Mouse (Mus musculus) embryonic facial prominence, embryonic 13.5 days (tissue): ENCODE data around the gene Bcl3. TPM values are rescaled to one million over a fixed set of nuclear protein-coding genes. Genes with fewer than 3 reads are reported as not detected.
A peak's percentile ranks its signal among the peaks of the same experiment; 100 is the strongest.

Source experiments
- ATAC-seq: fragments of 200-750 bp; cut with Nextera tagmentation; 2 replicates; pipeline ENCODE4 v1.8.0; 2017; ENCODE audit warnings: low read depth; ENCODE audit not compliant: insufficient number of reproducible peaks, insufficient read depth, low FRiP score, low TSS enrichment
- H3K27ac ChIP-seq: fragments of 300-500 bp; sonication (generic); 2 replicates; pipeline ENCODE4 v1.5.1; 2015; ENCODE audit warnings: moderate library complexity, mild to moderate bottlenecking, inconsistent platforms
- H3K27me3 ChIP-seq: fragments of 300-500 bp; sonication (generic); 2 replicates; pipeline ENCODE4 v1.6.1; 2015; ENCODE audit warnings: mild to moderate bottlenecking, inconsistent platforms
- H3K36me3 ChIP-seq: fragments of 300-500 bp; sonication (generic); 2 replicates; pipeline ENCODE4 v1.6.1; 2015; ENCODE audit warnings: mild to moderate bottlenecking, inconsistent platforms
- H3K4me1 ChIP-seq: fragments of 300-500 bp; sonication (generic); 2 replicates; pipeline ENCODE4 v1.6.1; 2015; ENCODE audit warnings: inconsistent platforms
- H3K4me2 ChIP-seq: fragments of 300-500 bp; sonication (generic); 2 replicates; pipeline ENCODE4 v1.6.1; 2015; ENCODE audit warnings: moderate library complexity, mild to moderate bottlenecking, inconsistent platforms
- H3K4me3 ChIP-seq: fragments of 300-500 bp; sonication (generic); 2 replicates; pipeline ENCODE4 v1.5.1; 2015; ENCODE audit warnings: mild to moderate bottlenecking, inconsistent platforms
- H3K9ac ChIP-seq: fragments of 300-500 bp; sonication (generic); 2 replicates; pipeline ENCODE4 v1.6.1; 2015; ENCODE audit warnings: mild to moderate bottlenecking, inconsistent platforms
- H3K9me3 ChIP-seq: fragments of 300-500 bp; sonication (generic); 2 replicates; pipeline ENCODE4 v1.6.1; 2016; ENCODE audit warnings: inconsistent platforms
- WGBS: fragments of 180-500 bp; shearing (Covaris S2); methylation state at CpG from one replicate; pipeline ENCODE4 v1.1.7; 2015; ENCODE audit warnings: mixed read lengths; 5-methylcytosine and 5-hydroxymethylcytosine counted together
- polyA plus RNA-seq: library from polyadenylated mRNA; unstranded; fragments of >200 nt; fragmentation: Nextera tagmentation; extraction: Ambion mirVana; gene quantifications from 2 replicates; pipeline ENCODE4 v1.2.1, GENCODE M21; 2015

The Bcl3 gene
- polyA plus RNA-seq, 1 experiment from 2014 or later = 2.2 TPM

- H3K27me3 ChIP-seq = no peaks in the 10 kb centered on the region
- WGBS = 91% methylated on average over 7 of the region's 7 CpGs
- peaks cover 4% of the 10 kb centered on the region for H3K4me1 ChIP-seq
- H3K9ac ChIP-seq = no peak overlapping the region
- H3K36me3 ChIP-seq = no peaks in the 10 kb centered on the region
- no peak overlapping the region for H3K4me3 ChIP-seq
- no peak overlapping the region for H3K27ac ChIP-seq
- H3K9me3 ChIP-seq = no peaks in the 10 kb centered on the region
- H3K4me2 ChIP-seq = no peak overlapping the region
- ATAC-seq = no peak
Observed at GRCm38 (mm10) chr7:19781741-19782140, 40.8 kb downstream of the Bcl3 start.

GRCm38 (mm10) chr7:19779903-19780302, 42.7 kb downstream of the Bcl3 start:
- ATAC-seq = no peak
- Histone ChIP-seq H3K9ac (no peak overlapping the region), H3K27me3 (no peaks in the 10 kb centered on the region), H3K36me3 (no peaks in the 10 kb centered on the region), H3K4me1 (no peaks in the 10 kb centered on the region), H3K4me2 (no peak overlapping the region), H3K4me3 (no peak overlapping the region), H3K27ac (no peak overlapping the region), H3K9me3 (no peaks in the 10 kb centered on the region)
- WGBS = 77% methylated on average over 4 of the region's 4 CpGs

GRCm38 (mm10) chr7:19778645-19779044, 43.9 kb downstream of the Bcl3 start:
- no peaks in the 10 kb centered on the region for H3K36me3 ChIP-seq
- no peak for ATAC-seq
- H3K4me2 ChIP-seq = no peak overlapping the region
- H3K4me3 ChIP-seq = no peak overlapping the region
- H3K27me3 ChIP-seq = no peaks in the 10 kb centered on the region
- H3K4me1 ChIP-seq = no peaks in the 10 kb centered on the region
- no peaks in the 10 kb centered on the region for H3K9me3 ChIP-seq
- 77% methylated on average over 8 of the region's 8 CpGs for WGBS
- H3K27ac ChIP-seq = no peak overlapping the region
- H3K9ac ChIP-seq = no peak overlapping the region

GRCm38 (mm10) chr7:19777049-19777723, 45.4 kb downstream of the Bcl3 start:
- ATAC-seq = no peak
- H3K9ac ChIP-seq = no peak overlapping the region
- no peaks in the 10 kb centered on the region for H3K27me3 ChIP-seq
- H3K27ac ChIP-seq = no peak overlapping the region
- no peak overlapping the region for H3K4me3 ChIP-seq
- WGBS = 90% methylated on average over 11 of the region's 11 CpGs
- no peak overlapping the region for H3K4me2 ChIP-seq
- no peaks in the 10 kb centered on the region for H3K9me3 ChIP-seq
- H3K36me3 ChIP-seq = no peaks in the 10 kb centered on the region
- no peaks in the 10 kb centered on the region for H3K4me1 ChIP-seq

GRCm38 (mm10) chr7:19771682-19772081, 50.9 kb downstream of the Bcl3 start:
- no peak overlapping the region for H3K4me3 ChIP-seq
- H3K27ac ChIP-seq = no peak overlapping the region
- peak overlapping the region; percentile 84 for H3K4me2 ChIP-seq
- no peaks in the 10 kb centered on the region for H3K9me3 ChIP-seq
- H3K9ac ChIP-seq = no peak overlapping the region
- no peak for ATAC-seq
- WGBS = 65% methylated on average over 4 of the region's 4 CpGs
- H3K4me1 ChIP-seq = peaks cover 33% of the 10 kb centered on the region
- peaks cover 6% of the 10 kb centered on the region for H3K27me3 ChIP-seq
- H3K36me3 ChIP-seq = peaks cover 6% of the 10 kb centered on the region; the same call in 1 of the 2 replicates

- Histone ChIP-seq H3K36me3 (peaks cover 11% of the 10 kb centered on the region), H3K4me3 (peak within 1 kb of the TSS; percentile 54), H3K27me3 (peaks cover 6% of the 10 kb centered on the region), H3K9ac (peak within 1 kb of the TSS; percentile 75), H3K27ac (peak within 1 kb of the TSS; percentile 77), H3K9me3 (no peaks in the 10 kb centered on the region), H3K4me1 (peaks cover 33% of the 10 kb centered on the region), H3K4me2 (peak within 1 kb of the TSS; percentile 84)
- under 1% methylated on average over 9 of the region's 9 CpGs for WGBS
- ATAC-seq = peak; percentile 28; the same call in 1 of the 2 replicates
Observed at GRCm38 (mm10) chr7:19770984-19771391, 51.6 kb downstream of the Bcl3 start, which contains the start of gene Bcam. Gene Bcam (minus strand): TSS chr7:19771016.

GRCm38 (mm10) chr7:19770375-19770754, 52.2 kb downstream of the Bcl3 start:
- peak overlapping the region; percentile 54 for H3K4me3 ChIP-seq
- H3K27ac ChIP-seq = peak overlapping the region; percentile 77
- peaks cover 16% of the 10 kb centered on the region for H3K36me3 ChIP-seq
- H3K9ac ChIP-seq = peak overlapping the region; percentile 75
- peak overlapping the region; percentile 84 for H3K4me2 ChIP-seq
- under 1% methylated on average over 27 of the region's 28 CpGs for whole genome bisulfite sequencing
- H3K9me3 ChIP-seq = no peaks in the 10 kb centered on the region
- peak; percentile 68 for ATAC-seq
- H3K4me1 ChIP-seq = peaks cover 33% of the 10 kb centered on the region
- H3K27me3 ChIP-seq = peaks cover 6% of the 10 kb centered on the region

GRCm38 (mm10) chr7:19769434-19770374, 52.9 kb downstream of the Bcl3 start:
- peaks cover 33% of the 10 kb centered on the region for H3K4me1 ChIP-seq
- peak overlapping the region; percentile 77 for H3K27ac ChIP-seq
- peak overlapping the region; percentile 75 for H3K9ac ChIP-seq
- WGBS = 7% methylated on average over 16 of the region's 16 CpGs
- no peak for ATAC-seq
- peak overlapping the region; percentile 54 for H3K4me3 ChIP-seq
- H3K9me3 ChIP-seq = no peaks in the 10 kb centered on the region
- peaks cover 22% of the 10 kb centered on the region for H3K36me3 ChIP-seq
- peaks cover 6% of the 10 kb centered on the region for H3K27me3 ChIP-seq
- peak overlapping the region; percentile 84 for H3K4me2 ChIP-seq

GRCm38 (mm10) chr7:19769001-19769400, 53.6 kb downstream of the Bcl3 start:
- Histone ChIP-seq H3K4me3 (peak overlapping the region; percentile 54), H3K36me3 (peaks cover 29% of the 10 kb centered on the region), H3K9me3 (no peaks in the 10 kb centered on the region), H3K9ac (peak overlapping the region; percentile 75), H3K27ac (peak overlapping the region; percentile 61), H3K4me1 (peaks cover 33% of the 10 kb centered on the region), H3K27me3 (peaks cover 6% of the 10 kb centered on the region), H3K4me2 (peak overlapping the region; percentile 84)
- 26% methylated on average over 4 of the region's 4 CpGs for WGBS
- 0 out of 2 replicates have a peak, but pooled peaks have one; percentile 18 for ATAC-seq

GRCm38 (mm10) chr7:19768251-19768650, 54.3 kb downstream of the Bcl3 start:
- peak overlapping the region; percentile 84 for H3K4me2 ChIP-seq
- no peaks in the 10 kb centered on the region for H3K9me3 ChIP-seq
- WGBS = 62% methylated on average over 14 of the region's 14 CpGs

GRCm38 (mm10) chr7:19764581-19764980, 58.0 kb downstream of the Bcl3 start:
- Histone ChIP-seq H3K4me3 (no peak overlapping the region), H3K4me1 (peaks cover 15% of the 10 kb centered on the region), H3K9ac (no peak overlapping the region), H3K36me3 (peaks cover 63% of the 10 kb centered on the region), H3K4me2 (no peak overlapping the region), H3K9me3 (no peaks in the 10 kb centered on the region), H3K27me3 (no peaks in the 10 kb centered on the region; the same call in 1 of the 2 replicates), H3K27ac (no peak overlapping the region)
- WGBS = 96% methylated on average over 9 of the region's 9 CpGs
- no peak for ATAC-seq

More at GRCm38 (mm10) chr7:19768251-19768650, 54.3 kb downstream of the Bcl3 start:
- Histone ChIP-seq H3K27me3 (peaks cover 6% of the 10 kb centered on the region), H3K36me3 (peaks cover 35% of the 10 kb centered on the region), H3K27ac (0 out of 2 replicates have a peak overlapping the region, but pooled peaks have one; percentile 11), H3K4me3 (peak overlapping the region; percentile 54), H3K9ac (peak overlapping the region; percentile 75; the same call in 1 of the 2 replicates), H3K4me1 (peaks cover 33% of the 10 kb centered on the region)
- ATAC-seq = no peak
